Mouse (Mus musculus) lung, embryonic 14.5 days (tissue): ENCODE measurements around the gene Uqcc3. TPM values are rescaled to one million over a fixed set of nuclear protein-coding genes. Genes with fewer than 3 reads are reported as not detected.

Source experiments
- ATAC-seq: fragments of 200-750 bp; cut with Nextera tagmentation; 2 replicates; pipeline ENCODE4 v1.8.0; 2017; ENCODE audit warnings: mild to moderate bottlenecking, moderate TSS enrichment, moderate library complexity; ENCODE audit not compliant: insufficient read depth
- DNase-seq: peaks from one replicate; pipeline ENCODE4 v3.0.0-alpha.2; 2015
- H3K27ac ChIP-seq: fragments of 300-500 bp; sonication (generic); 2 replicates; pipeline ENCODE4 v1.5.1; 2014; ENCODE audit warnings: low read depth, mild to moderate bottlenecking, moderate library complexity
- H3K27me3 ChIP-seq: fragments of 300-500 bp; sonication (generic); 2 replicates; pipeline ENCODE4 v1.6.1; 2014; ENCODE audit warnings: low read length, control low read depth; ENCODE audit not compliant: insufficient read depth
- H3K36me3 ChIP-seq: fragments of 300-500 bp; sonication (generic); 2 replicates; pipeline ENCODE4 v1.6.1; 2014; ENCODE audit warnings: control low read depth; ENCODE audit not compliant: insufficient read depth
- H3K4me1 ChIP-seq: fragments of 300-500 bp; sonication (generic); 2 replicates; pipeline ENCODE4 v1.6.1; 2014; ENCODE audit warnings: antibody characterized with exemption, control low read depth; ENCODE audit not compliant: insufficient read depth
- H3K4me2 ChIP-seq: fragments of 300-500 bp; sonication (generic); 2 replicates; pipeline ENCODE4 v1.6.1; 2014; ENCODE audit warnings: mild to moderate bottlenecking
- H3K4me3 ChIP-seq: fragments of 300-500 bp; sonication (generic); 2 replicates; pipeline ENCODE4 v1.5.1; 2014; ENCODE audit warnings: low read depth, low read length
- H3K9ac ChIP-seq: fragments of 300-500 bp; sonication (generic); 2 replicates; pipeline ENCODE4 v1.6.1; 2014
- H3K9me3 ChIP-seq: fragments of 300-500 bp; sonication (generic); 2 replicates; pipeline ENCODE4 v1.6.1; 2016; ENCODE audit warnings: low read depth, low read length, control low read depth
- CTCF ChIP-seq: IDR thresholded peaks from 2 replicates; pipeline ENCODE4 v1.5.1; 2016; ENCODE audit warnings: antibody characterized with exemption, low read depth
- WGBS: fragments of 180-500 bp; shearing (Covaris S2); extraction: QIAGEN DNeasy Blood & Tissue Kit; methylation state at CpG from one replicate; pipeline ENCODE4 v1.1.7; 2014; 5-methylcytosine and 5-hydroxymethylcytosine counted together
- polyA plus RNA-seq: library from polyadenylated mRNA; unstranded; fragments of >200 nt; fragmentation: Nextera tagmentation; extraction: Ambion mirVana; gene quantifications from 2 replicates; pipeline ENCODE4 v1.2.1, GENCODE M21; 2014

Uqcc3 gene
- polyA plus RNA-seq, 1 experiment from 2014 or later: 53.9 TPM

GRCm38 (mm10) chr19:8921741-8922140, 41.0 kb upstream of the Uqcc3 start:
- H3K36me3 ChIP-seq: peaks cover 29% of the 10 kb centered on the region
- peak overlapping the region; percentile 89 for H3K4me2 ChIP-seq
- H3K9ac ChIP-seq: no peak overlapping the region; the same call in 1 of the 2 replicates
- DNase-seq (no peak), ATAC-seq (no peak)
- TF ChIP-seq CTCF: no peak
- WGBS: 75% methylated on average over 9 of the region's 9 CpGs
- no peak overlapping the region for H3K27ac ChIP-seq
- H3K9me3 ChIP-seq: no peaks in the 10 kb centered on the region
- no peaks in the 10 kb centered on the region for H3K4me1 ChIP-seq
- H3K4me3 ChIP-seq: peak overlapping the region; percentile 83
- H3K27me3 ChIP-seq: no peaks in the 10 kb centered on the region

GRCm38 (mm10) chr19:8920836-8921291, 40.1 kb upstream of the Uqcc3 start:
- H3K9me3 ChIP-seq: no peaks in the 10 kb centered on the region
- TF ChIP-seq CTCF: no peak
- peaks cover 29% of the 10 kb centered on the region for H3K36me3 ChIP-seq
- no peaks in the 10 kb centered on the region for H3K4me1 ChIP-seq
- DNase-seq (peak; percentile 79), ATAC-seq (peak; percentile 0; the same call in 1 of the 2 replicates)
- under 1% methylated on average over 6 of the region's 6 CpGs for WGBS
- H3K9ac ChIP-seq: peak overlapping the region; percentile 73
- H3K4me3 ChIP-seq: peak overlapping the region; percentile 83
- H3K4me2 ChIP-seq: peak overlapping the region; percentile 89
- peak overlapping the region; percentile 89 for H3K27ac ChIP-seq
- no peaks in the 10 kb centered on the region for H3K27me3 ChIP-seq

- TF ChIP-seq CTCF: no peak
- Histone ChIP-seq H3K4me3 (peak within 1 kb of the TSS; percentile 83), H3K27ac (peak within 1 kb of the TSS; percentile 89), H3K9ac (peak within 1 kb of the TSS; percentile 73), H3K36me3 (peaks cover 30% of the 10 kb centered on the region), H3K4me2 (peak within 1 kb of the TSS; percentile 89), H3K27me3 (no peaks in the 10 kb centered on the region), H3K9me3 (no peaks in the 10 kb centered on the region), H3K4me1 (no peaks in the 10 kb centered on the region)
- 2% methylated on average over 49 of the region's 50 CpGs for WGBS
- ATAC-seq (peak; percentile 97), DNase-seq (peak; percentile 97)
Observed at GRCm38 (mm10) chr19:8920073-8920736, 39.5 kb upstream of the Uqcc3 start, which contains the start of gene B3gat3. Gene B3gat3 (plus strand): TSS chr19:8920374.

- H3K9me3 ChIP-seq: no peaks in the 10 kb centered on the region
- ATAC-seq (no peak), DNase-seq (no peak)
- no peaks in the 10 kb centered on the region for H3K4me1 ChIP-seq
- peak overlapping the region; percentile 89 for H3K4me2 ChIP-seq
- no peak for TF ChIP-seq CTCF
- 56% methylated on average over 6 of the region's 6 CpGs for WGBS
- peak overlapping the region; percentile 83 for H3K4me3 ChIP-seq
- H3K27me3 ChIP-seq: no peaks in the 10 kb centered on the region
- H3K36me3 ChIP-seq: peaks cover 35% of the 10 kb centered on the region
- H3K9ac ChIP-seq: peak overlapping the region; percentile 73; the same call in 1 of the 2 replicates
- H3K27ac ChIP-seq: peak overlapping the region; percentile 89
Observed at GRCm38 (mm10) chr19:8919684-8920072, 39.0 kb upstream of the Uqcc3 start.

- Histone ChIP-seq H3K4me1 (no peaks in the 10 kb centered on the region), H3K9me3 (no peaks in the 10 kb centered on the region), H3K36me3 (peaks cover 42% of the 10 kb centered on the region), H3K9ac (no peak overlapping the region), H3K27ac (no peak overlapping the region; the same call in 1 of the 2 replicates), H3K4me2 (no peak overlapping the region), H3K27me3 (no peaks in the 10 kb centered on the region), H3K4me3 (no peak overlapping the region)
- WGBS: 81% methylated on average over 3 of the region's 3 CpGs
- no peak for ATAC-seq
- DNase-seq: no peak
- no peak for TF ChIP-seq CTCF
Observed at GRCm38 (mm10) chr19:8919000-8919399, 38.3 kb upstream of the Uqcc3 start.

- no peaks in the 10 kb centered on the region for H3K9me3 ChIP-seq
- no peak overlapping the region for H3K9ac ChIP-seq
- DNase-seq (no peak), ATAC-seq (no peak)
- 95% methylated on average over 3 of the region's 3 CpGs for WGBS
- H3K27ac ChIP-seq: no peak overlapping the region
- no peak overlapping the region for H3K4me2 ChIP-seq
- no peak for TF ChIP-seq CTCF
- no peak overlapping the region for H3K4me3 ChIP-seq
- peaks cover 79% of the 10 kb centered on the region for H3K36me3 ChIP-seq
- H3K27me3 ChIP-seq: no peaks in the 10 kb centered on the region
- no peaks in the 10 kb centered on the region for H3K4me1 ChIP-seq
Observed at GRCm38 (mm10) chr19:8914212-8914611, 33.5 kb upstream of the Uqcc3 start.

- Histone ChIP-seq H3K9ac (no peak overlapping the region), H3K36me3 (peaks cover 100% of the 10 kb centered on the region), H3K4me2 (no peak overlapping the region), H3K4me3 (no peak overlapping the region), H3K27ac (no peak overlapping the region), H3K4me1 (no peaks in the 10 kb centered on the region), H3K9me3 (no peaks in the 10 kb centered on the region), H3K27me3 (no peaks in the 10 kb centered on the region)
- no peak for DNase-seq
- TF ChIP-seq CTCF: no peak
- no peak for ATAC-seq
- 90% methylated on average over 5 of the region's 5 CpGs for WGBS
Observed at GRCm38 (mm10) chr19:8911810-8912209, 31.1 kb upstream of the Uqcc3 start.
